Mouse (Mus musculus): Measurements from ENCODE around the gene Rprml.

The Rprml gene

GRCm38 (mm10) chr11:103649301-103649982 lies at the start of gene Rprml:
TSS of gene Rprml (plus strand) at chr11:103649570.
- DNase-seq: no peak

GRCm38 (mm10) chr11:103606611-103607010 lies 42.8 kb upstream of the Rprml start:
- no peak for DNase-seq

- no peak for DNase-seq
These were observed 38.6 kb upstream of the Rprml start for GRCm38 (mm10) chr11:103610772-103611171.

- no peak for DNase-seq
These were observed 28.3 kb upstream of the Rprml start, which contains the start of gene Gm884 for GRCm38 (mm10) chr11:103621040-103621439. TSS of gene Gm884 (minus strand) at chr11:103621140.

GRCm38 (mm10) chr11:103627453-103627852 lies 21.9 kb upstream of the Rprml start:
- no peak for DNase-seq

GRCm38 (mm10) chr11:103634806-103635205 lies 14.6 kb upstream of the Rprml start:
- DNase-seq: no peak

- DNase-seq: no peak
These were observed 13.9 kb upstream of the Rprml start for GRCm38 (mm10) chr11:103635481-103635880.

GRCm38 (mm10) chr11:103636261-103636660 lies 13.1 kb upstream of the Rprml start:
- DNase-seq: no peak

- DNase-seq: no peak
These were observed 10.6 kb upstream of the Rprml start, which contains the start of gene Lyzl6 for GRCm38 (mm10) chr11:103638790-103639189. TSS of gene Lyzl6 (minus strand) at chr11:103638890.

- peak; percentile 66 for DNase-seq
These were observed 9.9 kb upstream of the Rprml start for GRCm38 (mm10) chr11:103639407-103639946.

- no peak for DNase-seq
These were observed 6.2 kb upstream of the Rprml start for GRCm38 (mm10) chr11:103643211-103643610.

- no peak for DNase-seq
These were observed 3.6 kb upstream of the Rprml start for GRCm38 (mm10) chr11:103645731-103646130.

GRCm38 (mm10) chr11:103646301-103646700 lies 3.1 kb upstream of the Rprml start:
- no peak for DNase-seq

- peak; percentile 6 for DNase-seq
These were observed 1.3 kb upstream of the Rprml start for GRCm38 (mm10) chr11:103647921-103648620.

GRCm38 (mm10) chr11:103648656-103649055 lies 714 bp upstream of the Rprml start:
- DNase-seq: no peak

GRCm38 (mm10) chr11:103649983-103650493 lies 668 bp downstream of the Rprml start:
- no peak for DNase-seq

GRCm38 (mm10) chr11:103651426-103651825 lies 2.1 kb downstream of the Rprml start:
- no peak for DNase-seq

- no peak for DNase-seq
These were observed 4.1 kb downstream of the Rprml start for GRCm38 (mm10) chr11:103653359-103653965.

GRCm38 (mm10) chr11:103656520-103656919 lies 7.2 kb downstream of the Rprml start:
- peak; percentile 62 for DNase-seq

GRCm38 (mm10) chr11:103658189-103658588 lies 8.8 kb downstream of the Rprml start:
- no peak for DNase-seq

- no peak for DNase-seq
These were observed 12.5 kb downstream of the Rprml start for GRCm38 (mm10) chr11:103661863-103662262.

- no peak for DNase-seq
These were observed 13.2 kb downstream of the Rprml start for GRCm38 (mm10) chr11:103662546-103662945.

GRCm38 (mm10) chr11:103663119-103663518 lies 13.7 kb downstream of the Rprml start:
- no peak for DNase-seq

Data from lung, postnatal 14 days (tissue).